Mouse (Mus musculus): Measurements from ENCODE around the gene Chst5.

Gene Chst5

DNA sequence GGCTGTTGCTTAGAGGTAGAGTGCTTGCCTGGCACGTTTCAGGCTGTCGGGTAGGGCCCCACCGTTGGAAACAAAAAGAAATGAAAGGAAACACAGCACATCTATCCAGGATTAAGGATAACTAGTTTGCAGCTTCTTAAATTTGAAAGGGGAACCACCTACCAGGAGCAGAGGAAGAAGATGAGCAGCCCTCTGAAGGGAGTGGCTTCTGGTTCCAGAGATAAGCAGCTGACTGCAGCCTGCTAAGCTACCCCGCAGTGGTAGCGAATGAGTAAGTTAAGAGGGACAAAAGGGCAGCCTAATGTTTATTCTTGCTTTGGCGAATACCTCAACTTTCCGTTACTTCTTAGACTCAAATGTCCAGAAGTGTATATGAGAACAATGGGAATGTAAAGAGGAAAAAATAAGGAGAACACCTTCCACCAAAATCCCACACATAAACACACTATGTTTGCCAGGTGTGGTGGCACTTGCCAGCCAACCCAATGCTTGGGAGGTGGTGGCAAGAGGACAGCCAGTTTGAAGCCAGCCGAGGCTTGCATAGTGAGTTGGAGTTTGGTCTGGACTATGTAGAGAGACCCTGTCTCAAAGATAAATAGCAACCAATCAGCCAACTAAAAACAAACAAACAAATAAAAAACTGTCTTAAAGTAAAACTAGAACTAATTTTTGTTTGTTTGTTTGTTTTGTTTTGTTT lies 19.5 kb upstream of the Chst5 start:
- DNase-seq (ENCODE audit: low spot score in 2 of 2), result no peak

DNA sequence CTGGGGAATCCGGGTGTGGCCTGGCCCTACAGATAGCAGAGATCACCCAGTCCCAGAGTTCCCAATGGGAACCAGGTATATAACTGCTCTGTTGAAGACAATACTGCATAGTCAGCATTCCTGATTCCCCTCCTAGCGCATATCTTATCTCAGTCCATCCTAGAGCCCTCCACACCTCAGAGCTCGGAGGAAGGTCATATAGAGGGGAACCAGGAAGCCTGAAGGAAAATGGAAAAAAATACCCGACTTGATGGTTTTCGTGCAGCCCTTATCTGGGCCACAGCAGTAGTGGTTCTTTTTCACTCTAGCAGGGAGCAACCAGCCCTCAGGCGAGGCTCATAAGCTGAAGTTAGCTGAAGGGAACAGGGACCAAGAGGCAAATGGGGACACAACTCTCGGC lies 14.7 kb upstream of the Chst5 start:
- DNase-seq (ENCODE audit: low spot score in 2 of 2), result no peak

DNA sequence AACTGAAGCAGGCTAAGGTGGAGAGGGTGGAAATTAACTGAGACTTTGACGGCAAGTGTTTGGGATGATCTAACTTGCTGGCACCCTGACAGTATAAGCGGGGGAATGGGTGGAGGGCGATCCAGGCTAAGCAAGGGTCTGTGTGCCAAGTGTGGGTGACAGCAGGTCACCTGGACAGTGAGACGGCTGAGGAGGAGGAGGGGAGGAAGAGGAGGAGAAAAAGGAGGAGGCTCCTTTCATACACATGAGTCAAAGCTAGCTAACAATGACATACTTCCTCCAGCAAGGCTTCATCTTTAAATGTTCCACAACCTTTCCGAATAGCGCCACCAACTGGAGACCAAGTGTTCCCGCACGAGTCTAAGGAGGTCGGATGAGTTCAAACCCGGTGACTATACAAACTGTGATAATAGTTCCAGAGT lies 13.1 kb upstream of the Chst5 start:
- no peak for DNase-seq (ENCODE audit: low spot score in 2 of 2)

- DNase-seq (ENCODE audit: low spot score in 2 of 2), result no peak
Measured at GRCm38 (mm10) chr8:111920971-111921370, 10.7 kb upstream of the Chst5 start.

DNA sequence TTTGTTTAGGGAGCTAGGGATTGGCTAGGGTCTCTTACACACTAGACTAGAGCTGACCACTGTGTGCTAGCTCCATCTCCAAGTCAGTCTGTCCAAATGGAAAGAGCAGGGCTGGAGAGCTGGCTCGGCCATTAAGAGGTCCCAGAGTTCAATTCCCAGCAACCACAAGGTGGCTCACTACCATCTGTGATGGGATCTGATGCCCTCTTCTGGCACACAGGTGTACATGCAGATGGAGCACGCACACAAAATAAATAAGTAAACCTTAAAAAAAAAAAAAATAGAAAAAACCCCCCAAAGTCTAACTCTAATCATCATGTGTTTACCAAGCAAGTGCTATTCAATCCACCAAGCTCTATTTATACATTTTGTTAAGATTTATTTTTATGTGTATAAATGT lies 9.4 kb upstream of the Chst5 start:
- no peak for DNase-seq (ENCODE audit: low spot score in 2 of 2)

- no peak for DNase-seq (ENCODE audit: low spot score in 2 of 2)
Measured at GRCm38 (mm10) chr8:111912860-111913432, 2.7 kb upstream of the Chst5 start.

GRCm38 (mm10) chr8:111911572-111911971 lies 1.3 kb upstream of the Chst5 start:
- no peak for DNase-seq (ENCODE audit: low spot score in 2 of 2)

GRCm38 (mm10) chr8:111905500-111906121 lies 4.6 kb downstream of the Chst5 start:
- no peak for DNase-seq (ENCODE audit: low spot score in 2 of 2)

GRCm38 (mm10) chr8:111902080-111902479 lies 8.2 kb downstream of the Chst5 start:
- no peak for DNase-seq (ENCODE audit: low spot score in 2 of 2)

DNA sequence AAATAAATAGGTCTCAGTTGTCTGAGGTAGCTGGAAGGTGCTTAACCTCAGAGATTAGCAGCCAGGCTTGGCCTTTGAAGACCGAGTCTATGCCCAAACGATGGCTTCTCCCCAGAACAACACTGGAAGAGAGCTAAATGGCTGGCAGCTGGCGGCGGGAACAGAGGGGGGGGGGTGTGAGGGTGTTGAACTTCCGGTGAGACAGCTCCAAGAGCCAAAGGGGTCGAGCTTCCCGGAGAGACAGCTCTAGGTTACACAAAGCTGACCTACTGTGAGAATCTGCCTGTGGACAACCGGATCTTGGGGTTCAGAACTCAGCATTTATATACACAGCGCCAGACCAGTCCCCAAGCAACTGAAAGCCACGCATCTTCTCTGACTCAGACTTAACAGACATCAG lies 11.7 kb downstream of the Chst5 start:
- DNase-seq (ENCODE audit: low spot score in 2 of 2), result no peak

- no peak for DNase-seq (ENCODE audit: low spot score in 2 of 2)
Measured at GRCm38 (mm10) chr8:111894955-111895354, 15.3 kb downstream of the Chst5 start.

GRCm38 (mm10) chr8:111892615-111893014 lies 17.6 kb downstream of the Chst5 start:
- no peak for DNase-seq (ENCODE audit: low spot score in 2 of 2)

DNA sequence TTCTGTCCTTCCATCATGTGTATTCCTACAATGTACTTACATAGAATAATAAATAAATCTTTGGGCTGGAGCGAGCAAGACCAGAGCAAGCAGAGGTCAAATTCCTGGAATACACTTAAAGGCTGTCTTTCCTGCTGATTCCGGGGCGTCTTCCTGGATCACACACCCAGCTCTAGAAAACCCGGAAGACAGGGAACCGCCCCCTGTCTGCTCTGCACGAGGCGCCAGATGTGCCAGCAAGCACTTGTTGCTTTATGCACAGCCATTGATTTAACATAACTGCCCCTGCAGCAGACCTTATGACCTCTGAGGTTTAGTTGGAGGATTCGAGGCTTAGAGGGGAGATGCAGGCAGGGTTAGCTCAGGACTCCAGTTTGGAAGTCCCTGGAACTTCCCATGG lies 18.3 kb downstream of the Chst5 start:
- DNase-seq (ENCODE audit: low spot score in 2 of 2), result no peak

DNA sequence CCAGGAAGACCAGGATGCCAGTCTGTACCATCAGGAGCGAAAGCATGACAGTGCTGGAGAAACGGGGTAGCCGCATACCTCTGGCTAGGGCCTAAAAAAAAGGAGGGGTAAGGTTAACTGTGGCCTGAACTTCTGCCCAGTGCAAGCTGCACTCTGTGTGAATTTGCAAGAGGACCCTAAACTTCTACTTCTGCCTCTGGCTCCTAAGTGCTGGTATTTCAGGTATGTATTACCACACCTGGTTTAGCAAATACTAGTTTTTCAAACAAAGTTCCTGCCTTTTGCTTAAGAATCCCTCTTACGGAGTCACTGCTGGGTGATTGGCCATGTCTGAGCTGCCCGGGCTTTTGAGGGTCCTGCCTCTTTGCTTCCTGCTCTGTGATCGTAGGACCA lies 19.3 kb downstream of the Chst5 start:
- DNase-seq (ENCODE audit: low spot score in 2 of 2), result no peak

DNA sequence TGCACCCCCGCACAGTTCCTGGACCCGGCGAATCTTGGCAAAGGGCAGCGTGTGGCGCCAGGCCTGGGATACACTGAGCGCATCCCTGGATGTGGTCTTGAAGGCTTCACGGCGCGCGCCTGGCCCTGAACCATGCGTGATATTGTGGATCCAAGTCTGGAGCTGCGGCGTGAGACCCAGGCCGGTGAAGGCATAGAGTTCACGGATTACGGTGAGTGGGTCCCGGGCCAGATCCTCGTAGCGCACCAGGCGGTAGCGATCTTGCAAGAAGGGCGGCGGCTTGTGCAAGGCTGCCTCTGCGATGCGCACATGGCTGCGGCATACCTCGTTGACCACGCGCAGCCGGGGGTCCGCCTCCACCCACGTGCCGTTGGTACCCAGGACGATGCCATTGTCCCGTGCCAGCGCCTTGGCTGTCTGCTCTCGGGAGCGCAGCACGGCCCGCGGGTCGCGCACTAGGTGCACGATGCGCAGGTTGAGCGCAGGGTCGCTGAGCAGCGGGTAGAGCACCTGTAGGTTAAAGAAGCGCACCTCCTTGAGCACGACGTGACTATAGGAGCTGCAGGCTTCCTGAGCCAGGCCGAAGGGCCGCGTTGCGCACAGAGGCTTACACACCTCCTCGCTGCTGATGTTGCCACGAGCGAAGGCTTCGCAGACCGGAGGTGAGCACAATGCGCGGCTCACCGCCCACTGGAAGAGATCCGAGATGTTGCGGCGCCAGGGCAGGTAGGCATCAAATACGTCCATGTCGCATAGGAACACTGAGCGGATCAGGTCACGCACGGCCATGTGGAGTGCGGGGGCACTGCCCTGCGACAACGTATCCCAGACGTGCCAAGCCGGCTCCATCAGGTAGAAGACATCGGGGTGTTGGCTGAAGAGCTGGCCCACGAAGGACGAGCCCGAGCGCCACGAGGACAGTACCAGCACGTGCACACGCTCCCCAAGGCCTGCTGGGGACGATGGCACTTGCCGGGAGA lies 20.0 kb downstream of the Chst5 start:
- DNase-seq (ENCODE audit: low spot score in 2 of 2), result no peak

DNA sequence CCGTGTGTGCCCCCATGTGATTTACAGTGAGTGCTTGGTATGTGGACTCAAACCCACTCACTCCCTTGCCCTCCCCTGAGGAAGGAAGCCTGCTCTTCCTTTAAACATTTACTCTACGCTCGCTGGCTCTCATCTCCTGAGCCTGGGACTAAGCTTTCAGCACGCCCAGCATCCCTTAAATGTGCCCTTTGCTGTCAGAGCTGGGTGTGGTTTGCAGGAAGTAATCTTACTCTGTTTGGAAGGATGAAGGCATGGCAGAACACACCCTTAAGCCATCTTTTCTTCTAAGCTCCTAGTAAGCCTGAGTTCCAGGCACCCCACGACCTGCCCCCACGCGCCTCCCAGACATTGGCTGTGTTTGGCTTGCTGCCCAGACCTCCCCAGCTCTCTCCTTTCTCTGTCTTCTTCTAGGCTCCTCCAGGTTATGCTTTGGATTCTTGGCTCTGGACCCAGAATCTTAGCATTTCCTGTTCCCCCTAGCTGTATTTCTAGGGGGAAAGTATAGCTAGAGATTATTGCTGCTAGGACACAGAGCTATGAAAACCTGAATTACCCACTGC lies 22.1 kb downstream of the Chst5 start:
- DNase-seq (ENCODE audit: low spot score in 2 of 2), result no peak

DNA sequence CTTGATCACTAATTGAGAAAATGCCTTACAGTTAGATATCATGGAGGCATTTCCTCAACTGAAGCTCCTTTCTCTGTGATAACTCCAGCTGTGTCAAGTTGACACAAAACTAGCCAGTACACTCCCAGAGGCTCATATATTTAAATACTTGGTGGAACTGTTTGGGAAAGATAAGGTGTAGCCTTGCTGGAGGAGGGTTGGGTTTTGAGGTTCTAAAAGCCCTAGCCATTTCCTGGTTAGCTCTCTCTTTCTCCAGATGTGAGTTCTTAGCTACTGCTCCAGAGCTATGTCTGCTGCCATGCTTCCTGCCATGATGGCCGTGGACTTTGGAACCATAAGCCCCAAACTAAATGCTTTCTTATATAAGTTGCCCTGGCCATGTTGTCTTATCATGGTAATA lies 22.8 kb downstream of the Chst5 start:
- no peak for DNase-seq (ENCODE audit: low spot score in 2 of 2)

DNA sequence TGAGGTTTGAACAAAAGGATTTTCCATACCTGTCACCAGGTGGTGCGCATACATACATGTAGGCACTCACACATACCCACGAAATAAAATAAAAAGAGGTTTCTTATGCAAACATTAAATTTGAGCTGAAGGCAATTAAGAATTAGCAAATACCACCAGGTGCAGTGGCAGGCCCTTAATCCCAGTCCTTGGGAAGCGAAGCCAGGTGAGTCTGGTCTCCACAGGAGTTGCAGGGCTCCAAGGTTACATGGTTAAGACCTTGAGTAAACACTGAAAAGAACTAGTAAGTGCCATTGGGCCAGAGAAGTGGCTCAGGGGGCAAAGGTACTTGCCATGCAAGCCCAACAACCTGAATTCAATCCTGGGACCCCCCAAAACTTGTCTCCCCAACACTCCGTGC lies 26.6 kb downstream of the Chst5 start:
- no peak for DNase-seq (ENCODE audit: low spot score in 2 of 2)

DNA sequence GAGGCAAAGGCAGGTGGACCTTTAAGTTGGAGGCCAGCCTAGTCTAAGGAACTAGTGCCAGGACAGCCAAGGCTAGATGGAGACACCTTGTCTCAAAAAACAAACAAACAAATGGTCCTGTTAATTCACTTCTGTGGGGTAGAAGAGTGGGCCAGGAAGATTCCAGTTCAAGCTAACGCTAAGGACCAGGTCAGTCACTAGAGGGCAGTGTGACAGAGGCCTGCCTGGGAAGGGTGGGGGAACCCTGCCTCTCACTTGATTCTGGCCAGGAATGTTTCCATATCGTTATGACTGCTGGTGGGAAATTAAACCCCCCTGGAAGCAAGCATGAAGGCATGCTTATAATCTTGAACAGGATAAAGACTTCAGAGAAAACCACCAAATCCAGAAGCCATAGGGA lies 28.7 kb downstream of the Chst5 start:
- DNase-seq (ENCODE audit: low spot score in 2 of 2), result no peak

DNA sequence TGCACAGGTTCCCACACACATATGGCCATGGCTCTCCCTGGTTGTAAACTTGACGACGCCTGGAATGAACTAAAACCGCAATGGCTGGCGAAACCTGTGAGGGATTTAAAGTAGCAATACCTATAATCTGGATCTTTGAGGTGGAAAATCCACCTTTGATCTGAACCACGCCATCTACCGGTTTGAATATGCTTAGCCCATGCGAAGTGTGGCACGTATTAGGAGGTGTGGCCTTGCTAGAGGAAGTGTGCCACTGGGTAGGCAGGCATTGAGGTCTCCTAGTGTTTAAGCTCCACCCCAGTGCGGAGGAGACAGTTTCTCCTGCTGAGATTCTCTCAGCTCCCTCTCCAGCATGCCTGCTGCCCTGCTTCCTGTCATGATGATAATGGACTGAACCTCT lies 32.5 kb downstream of the Chst5 start:
- no peak for DNase-seq (ENCODE audit: low spot score in 2 of 2)

- DNase-seq (ENCODE audit: low spot score in 2 of 2), result peak; percentile 96 to 97
Measured at GRCm38 (mm10) chr8:111876355-111876948, 33.8 kb downstream of the Chst5 start, which contains the start of gene Tmem170. Gene Tmem170 (minus strand): TSS chr8:111876750.
